In the genomic region with DNA sequence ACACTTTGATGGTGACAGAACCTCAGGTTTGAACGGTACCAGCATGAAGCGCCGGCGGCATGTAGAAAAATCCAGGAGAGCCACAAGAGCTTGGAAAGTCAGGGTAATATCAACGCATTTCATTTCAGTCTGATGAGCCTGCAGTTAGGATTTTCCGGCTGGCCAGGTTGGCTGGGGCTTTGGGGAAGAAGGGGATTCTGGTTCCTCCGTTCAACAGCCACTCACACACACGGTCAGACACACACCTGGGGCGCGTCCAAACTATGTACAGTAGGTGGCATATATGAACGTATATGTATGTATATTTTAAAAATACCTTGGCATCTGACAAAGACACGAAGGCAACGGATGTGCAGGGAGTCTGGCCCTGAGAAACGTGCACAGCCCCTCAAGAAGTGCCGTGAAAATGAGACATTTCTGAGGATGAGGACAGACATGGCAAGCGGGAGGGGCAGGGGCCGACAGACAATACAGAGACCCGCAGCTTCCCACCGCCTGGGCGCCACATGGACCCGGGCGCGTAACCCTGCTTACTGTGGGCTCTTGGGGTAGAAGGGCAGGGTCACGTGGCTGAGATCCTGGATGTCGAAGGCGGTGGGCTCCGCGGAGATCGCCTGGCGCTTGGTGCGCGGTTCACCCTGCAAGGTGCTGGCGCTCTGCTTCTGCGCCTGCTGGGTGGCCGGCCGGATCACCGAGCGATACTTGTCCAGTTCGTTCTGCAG, we compare ENCODE assay signal across 8 mouse cellular contexts.
DNase-seq lines count a peak whose midpoint lies in the region; ATAC-seq and TF ChIP-seq lines count a peak whose summit lies in the region.

No protein-coding gene starts in this region.

- H3K36me3 ChIP-seq in E14TG2a.4 (ENCODE audit: insufficient read depth, low read length), result no peaks in the 10 kb centered on the region
- no peaks in the 10 kb centered on the region for H3K36me3 ChIP-seq in embryonic facial prominence, embryonic 14.5 days (ENCODE audit: control insufficient read depth, insufficient read depth, low read length)
- H3K36me3 ChIP-seq in hindbrain, embryonic 15.5 days, result no peaks in the 10 kb centered on the region
- no peaks in the 10 kb centered on the region for H3K36me3 ChIP-seq in neural tube, embryonic 15.5 days

- H3K27me3 ChIP-seq in E14TG2a.4 (ENCODE audit: insufficient read depth, low read length), result peaks cover 56% of the 10 kb centered on the region
- no peaks in the 10 kb centered on the region for H3K27me3 ChIP-seq in embryonic facial prominence, embryonic 14.5 days (replicated peaks; ENCODE audit: control insufficient read depth, insufficient read depth, low read length)
- H3K27me3 ChIP-seq in hindbrain, embryonic 15.5 days, result 0 out of 2 replicates have a peak, but pooled peaks cover 3% of the 10 kb centered on the region
- no peaks in the 10 kb centered on the region for H3K27me3 ChIP-seq in neural tube, embryonic 15.5 days (replicated peaks)

- peak overlapping the region; percentile 83 for H3K4me2 ChIP-seq in embryonic facial prominence, embryonic 14.5 days (ENCODE audit: low read depth, low read length)
- peak overlapping the region; percentile 90 for H3K4me2 ChIP-seq in hindbrain, embryonic 15.5 days
- peak overlapping the region; percentile 92 for H3K4me2 ChIP-seq in neural tube, embryonic 15.5 days

- no peak for TF ChIP-seq CTCF in E14TG2a.4 (conservative IDR thresholded peaks at IDR 0.05; ENCODE audit: low read length)

- ATAC-seq in embryonic facial prominence, embryonic 14.5 days (ENCODE audit: low read depth), result peak; percentile 81
- ATAC-seq in hindbrain, embryonic 15.5 days (ENCODE audit: low FRiP score, low read depth), result peak; percentile 82
- peak; percentile 79 for ATAC-seq in neural tube, embryonic 15.5 days (ENCODE audit: low FRiP score)

- peak; percentile 20 to 40 for DNase-seq in cerebellum, postnatal 25 days
- DNase-seq in cerebellum, adult 18-20 months, result no peak
- peak; percentile 55 for DNase-seq in embryonic facial prominence, embryonic 14.5 days (ENCODE audit: low spot score)
- peak; percentile 12 for DNase-seq in liver
- no peak for DNase-seq in urinary bladder, postnatal 36 days (ENCODE audit: low spot score in 2 of 2)

- peak overlapping the region; percentile 73 for H3K9ac ChIP-seq in embryonic facial prominence, embryonic 14.5 days (ENCODE audit: low read depth, low read length)
- H3K9ac ChIP-seq in hindbrain, embryonic 15.5 days, result peak overlapping the region; percentile 67
- H3K9ac ChIP-seq in neural tube, embryonic 15.5 days (replicated peaks), result peak overlapping the region; percentile 78

- peaks cover 6% of the 10 kb centered on the region for H3K4me1 ChIP-seq in E14TG2a.4 (replicated peaks; ENCODE audit: low read depth, low read length)
- H3K4me1 ChIP-seq in embryonic facial prominence, embryonic 14.5 days (ENCODE audit: control insufficient read depth, insufficient read depth, low read length), result peaks cover 8% of the 10 kb centered on the region; the same call in 1 of the 2 replicates
- peaks cover 18% of the 10 kb centered on the region for H3K4me1 ChIP-seq in hindbrain, embryonic 15.5 days (replicated peaks)
- peaks cover 27% of the 10 kb centered on the region for H3K4me1 ChIP-seq in neural tube, embryonic 15.5 days

- H3K4me3 ChIP-seq in E14TG2a.4 (replicated peaks; ENCODE audit: low read length), result peak overlapping the region; percentile 81
- peak overlapping the region; percentile 59 for H3K4me3 ChIP-seq in embryonic facial prominence, embryonic 14.5 days (ENCODE audit: low read depth, low read length)
- peak overlapping the region; percentile 66 for H3K4me3 ChIP-seq in hindbrain, embryonic 15.5 days
- H3K4me3 ChIP-seq in neural tube, embryonic 15.5 days (replicated peaks), result peak overlapping the region; percentile 77

- WGBS in embryonic facial prominence, embryonic 14.5 days, result 5% methylated on average over 26 of the region's 39 CpGs
- 4% methylated on average over 39 of the region's 39 CpGs for WGBS in hindbrain, embryonic 15.5 days
- WGBS in neural tube, embryonic 15.5 days, result 5% methylated on average over 39 of the region's 39 CpGs

- peak overlapping the region; percentile 75 for H3K27ac ChIP-seq in embryonic facial prominence, embryonic 14.5 days (replicated peaks; ENCODE audit: low read depth, low read length)
- peak overlapping the region; percentile 84 for H3K27ac ChIP-seq in hindbrain, embryonic 15.5 days (replicated peaks)
- H3K27ac ChIP-seq in neural tube, embryonic 15.5 days (replicated peaks), result peak overlapping the region; percentile 86

- H3K9me3 ChIP-seq in E14TG2a.4 (ENCODE audit: low read length), result no peaks in the 10 kb centered on the region
- H3K9me3 ChIP-seq in embryonic facial prominence, embryonic 14.5 days (ENCODE audit: control insufficient read depth, low read length), result no peaks in the 10 kb centered on the region
- H3K9me3 ChIP-seq in hindbrain, embryonic 15.5 days, result no peaks in the 10 kb centered on the region
- H3K9me3 ChIP-seq in neural tube, embryonic 15.5 days (replicated peaks), result no peaks in the 10 kb centered on the region

Comparison
In these comparisons a context has a peak if more than half of its experiments do, and no peak if none do; other contexts are left out.
1. DNase-seq: peak in cerebellum, postnatal 25 days (2 of 2), embryonic facial prominence, embryonic 14.5 days (single experiment) and liver (single experiment); none in cerebellum, adult 18-20 months (0 of 2) and urinary bladder, postnatal 36 days (0 of 2).
2. Peak in every context shown above with its lines, with median percentiles within 50 percentile points of each other: H3K4me3 ChIP-seq, ATAC-seq, H3K27ac ChIP-seq, H3K4me2 ChIP-seq and H3K9ac ChIP-seq.